Mouse (Mus musculus): Measurements from ENCODE around the gene Cep83.

GRCm38 (mm10) chr10:94818127-94818526, 129.7 kb downstream of the Cep83 start:
- TF ChIP-seq CTCF (IDR thresholded peaks at IDR 0.05; ENCODE audit: borderline replicate concordance, control insufficient read depth, extremely low read depth, insufficient read depth, low read length, poor library complexity) = no peak
- no peak for TF ChIP-seq POLR2A (IDR thresholded peaks at IDR 0.05; ENCODE audit: control insufficient read depth, extremely low read depth, insufficient read depth, low read length, poor library complexity)

Data from thymus, adult 2 months (tissue).